8 mouse cellular contexts compared by ENCODE assay signal in genomic region chr17:74338937-74339804, GRCm38 (mm10). TPM values are rescaled to one million over a fixed set of nuclear protein-coding genes. Genes with fewer than 3 reads are reported as not detected.
DNase-seq lines count a peak whose midpoint lies in the region; ATAC-seq and TF ChIP-seq lines count a peak whose summit lies in the region.

TSS of gene Spast (plus strand) at chr17:74338987.

- H3K36me3 ChIP-seq in forebrain, embryonic 10.5 days (replicated peaks): peaks cover 19% of the 10 kb centered on the region
- H3K36me3 ChIP-seq in heart, embryonic 14.5 days (ENCODE audit: control insufficient read depth, insufficient read depth, low read length): no peaks in the 10 kb centered on the region
- H3K36me3 ChIP-seq in liver, embryonic 16.5 days (ENCODE audit: control insufficient read depth, insufficient read depth): no peaks in the 10 kb centered on the region
- no peaks in the 10 kb centered on the region for H3K36me3 ChIP-seq in neural tube, embryonic 11.5 days (ENCODE audit: control insufficient read depth, insufficient read depth, low read length)
- H3K36me3 ChIP-seq in stomach, embryonic 15.5 days: no peaks in the 10 kb centered on the region

- H3K27me3 ChIP-seq in forebrain, embryonic 10.5 days (ENCODE audit: poor library complexity, severe bottlenecking): no peaks in the 10 kb centered on the region
- H3K27me3 ChIP-seq in heart, embryonic 14.5 days (ENCODE audit: control insufficient read depth, insufficient read depth, low read length): no peaks in the 10 kb centered on the region
- no peaks in the 10 kb centered on the region for H3K27me3 ChIP-seq in liver, embryonic 16.5 days (ENCODE audit: control insufficient read depth, insufficient read depth, low read depth, low read length)
- H3K27me3 ChIP-seq in neural tube, embryonic 11.5 days (ENCODE audit: control insufficient read depth, insufficient read depth, low read length): no peaks in the 10 kb centered on the region
- H3K27me3 ChIP-seq in stomach, embryonic 15.5 days (replicated peaks): no peaks in the 10 kb centered on the region

- peak within 1 kb of the TSS; percentile 100 for H3K4me3 ChIP-seq in bone marrow macrophage, adult 2 months (ENCODE audit: insufficient read depth, low read length)
- H3K4me3 ChIP-seq in forebrain, embryonic 10.5 days: peak within 1 kb of the TSS; percentile 96
- H3K4me3 ChIP-seq in heart, embryonic 14.5 days (ENCODE audit: control insufficient read depth in 1 of 2, insufficient read depth in 1 of 2, low read depth in 1 of 2, low read length in 2 of 2): peak within 1 kb of the TSS; percentile 71 to 92
- peak within 1 kb of the TSS; percentile 94 for H3K4me3 ChIP-seq in liver, embryonic 16.5 days (ENCODE audit: low read depth, low read length)
- peak within 1 kb of the TSS; percentile 97 for H3K4me3 ChIP-seq in neural tube, embryonic 11.5 days (ENCODE audit: low read depth, low read length)
- peak within 1 kb of the TSS; percentile 96 for H3K4me3 ChIP-seq in stomach, embryonic 15.5 days (replicated peaks)

- peak; percentile 86 for ATAC-seq in heart, embryonic 14.5 days (ENCODE audit: insufficient number of reproducible peaks, insufficient read depth, low FRiP score, low read depth)
- peak; percentile 84 for ATAC-seq in liver, embryonic 16.5 days (ENCODE audit: low read depth)
- peak; percentile 77 for ATAC-seq in neural tube, embryonic 11.5 days (ENCODE audit: insufficient read depth, low FRiP score, low TSS enrichment)
- peak; percentile 88 for ATAC-seq in stomach, embryonic 15.5 days (ENCODE audit: insufficient read depth, low FRiP score, low read depth)

- DNase-seq in CD4-positive, CD25-positive, alpha-beta regulatory T cell, adult 2 months (ENCODE audit: low read depth, low spot score): peak; percentile 70
- peak; percentile 69 for DNase-seq in forebrain, embryonic 10.5 days (ENCODE audit: extremely low spot score, low spot score)
- DNase-seq in kidney, postnatal 10 days: peak; percentile 85
- peak; percentile 72 for DNase-seq in neural tube, embryonic 11.5 days (ENCODE audit: low spot score)

- H3K9ac ChIP-seq in heart, embryonic 14.5 days (ENCODE audit: low read length): peak within 1 kb of the TSS; percentile 90
- peak within 1 kb of the TSS; percentile 98 for H3K9ac ChIP-seq in liver, embryonic 16.5 days (ENCODE audit: low read depth, low read length)
- H3K9ac ChIP-seq in neural tube, embryonic 11.5 days (ENCODE audit: low read length): peak within 1 kb of the TSS; percentile 97
- peak within 1 kb of the TSS; percentile 88 for H3K9ac ChIP-seq in stomach, embryonic 15.5 days

- peak within 1 kb of the TSS; percentile 77 for H3K4me2 ChIP-seq in heart, embryonic 14.5 days (ENCODE audit: low read length)
- peak within 1 kb of the TSS; percentile 75 for H3K4me2 ChIP-seq in liver, embryonic 16.5 days (ENCODE audit: low read depth, low read length)
- peak within 1 kb of the TSS; percentile 60 for H3K4me2 ChIP-seq in neural tube, embryonic 11.5 days (ENCODE audit: low read depth)
- peak within 1 kb of the TSS; percentile 60 for H3K4me2 ChIP-seq in stomach, embryonic 15.5 days

- H3K4me1 ChIP-seq in bone marrow macrophage, adult 2 months (ENCODE audit: control insufficient read depth, insufficient read depth, low read length): peaks cover 22% of the 10 kb centered on the region
- H3K4me1 ChIP-seq in forebrain, embryonic 10.5 days: peaks cover 37% of the 10 kb centered on the region
- peaks cover 2 to 22% of the 10 kb centered on the region in 2 experiments; a peak in 3 of 4 replicates for H3K4me1 ChIP-seq in heart, embryonic 14.5 days (ENCODE audit: control insufficient read depth in 2 of 2, insufficient read depth in 2 of 2, low read length in 2 of 2)
- H3K4me1 ChIP-seq in liver, embryonic 16.5 days (ENCODE audit: control insufficient read depth, low read depth, low read length): peaks cover 29% of the 10 kb centered on the region
- H3K4me1 ChIP-seq in neural tube, embryonic 11.5 days (ENCODE audit: control insufficient read depth, insufficient read depth, low read length): peaks cover 11% of the 10 kb centered on the region; the same call in 1 of the 2 replicates
- peaks cover 10% of the 10 kb centered on the region; the same call in 1 of the 2 replicates for H3K4me1 ChIP-seq in stomach, embryonic 15.5 days

- TF ChIP-seq CTCF in bone marrow macrophage, adult 2 months (IDR thresholded peaks at IDR 0.05; ENCODE audit: low read depth, low read length): no peak

- no peaks in the 10 kb centered on the region; the same call in 1 of the 2 replicates for H3K9me3 ChIP-seq in forebrain, embryonic 10.5 days
- no peaks in the 10 kb centered on the region for H3K9me3 ChIP-seq in heart, embryonic 14.5 days (ENCODE audit: control insufficient read depth, low read length)
- no peaks in the 10 kb centered on the region for H3K9me3 ChIP-seq in liver, embryonic 16.5 days (replicated peaks; ENCODE audit: control insufficient read depth, low read length)
- no peaks in the 10 kb centered on the region for H3K9me3 ChIP-seq in neural tube, embryonic 11.5 days (ENCODE audit: control insufficient read depth, low read length)
- no peaks in the 10 kb centered on the region for H3K9me3 ChIP-seq in stomach, embryonic 15.5 days

- 0 out of 2 replicates have a peak, but pooled peaks have one; percentile 41 for TF ChIP-seq POLR2A in bone marrow macrophage, adult 2 months (IDR thresholded peaks at IDR 0.05; ENCODE audit: borderline replicate concordance, low read depth, low read length)

- WGBS in forebrain, embryonic 10.5 days: 0% methylated on average over 68 of the region's 90 CpGs
- WGBS in heart, embryonic 14.5 days: under 1% methylated on average over 83 of the region's 90 CpGs
- under 1% methylated on average over 68 of the region's 90 CpGs for WGBS in liver, embryonic 16.5 days (ENCODE audit: insufficient replicate concordance)
- WGBS in neural tube, embryonic 11.5 days: under 1% methylated on average over 48 of the region's 90 CpGs
- under 1% methylated on average over 85 of the region's 90 CpGs for WGBS in stomach, embryonic 15.5 days

- peak within 1 kb of the TSS; percentile 81 for H3K27ac ChIP-seq in bone marrow macrophage, adult 2 months (ENCODE audit: insufficient read depth, low read depth, low read length)
- H3K27ac ChIP-seq in forebrain, embryonic 10.5 days: peak within 1 kb of the TSS; percentile 97
- peak within 1 kb of the TSS; percentile 81 to 98 for H3K27ac ChIP-seq in heart, embryonic 14.5 days (replicated peaks in 1 of 2; ENCODE audit: control insufficient read depth in 1 of 2, insufficient read depth in 1 of 2, low read depth in 2 of 2, low read length in 2 of 2)
- peak within 1 kb of the TSS; percentile 93 for H3K27ac ChIP-seq in liver, embryonic 16.5 days (ENCODE audit: low read length)
- peak within 1 kb of the TSS; percentile 97 for H3K27ac ChIP-seq in neural tube, embryonic 11.5 days (ENCODE audit: low read depth, low read length)
- H3K27ac ChIP-seq in stomach, embryonic 15.5 days: peak within 1 kb of the TSS; percentile 98

RNA-seq across cellular contexts. Expression of gene Spast, which starts in this region (rescaled TPM):
- polyA plus RNA-seq in bone marrow macrophage, adult 2 months (2012; ENCODE audit: insufficient read depth, insufficient read length, missing spikeins): 24.0 and 26.9 TPM in 2 replicates
- polyA plus RNA-seq in forebrain, embryonic 10.5 days (2016; fragmentation: Nextera tagmentation; extraction: Ambion mirVana): 12.6 and 12.7 TPM in 2 replicates
- 20.1 and 21.4 TPM in 2 replicates for polyA plus RNA-seq in heart, embryonic 14.5 days (2014; fragmentation: Nextera tagmentation; extraction: Ambion mirVana)
- polyA plus RNA-seq in liver, embryonic 16.5 days (2015; fragmentation: Nextera tagmentation; extraction: Ambion mirVana): 4.2 and 4.3 TPM in 2 replicates
- polyA plus RNA-seq in neural tube, embryonic 11.5 days (2014; fragmentation: Nextera tagmentation; extraction: Ambion mirVana): 48.9 and 49.3 TPM in 2 replicates
- polyA plus RNA-seq in stomach, embryonic 15.5 days (2015; fragmentation: Nextera tagmentation; extraction: Ambion mirVana): 15.9 and 16.9 TPM in 2 replicates

Comparison
In these comparisons a context has a peak if more than half of its experiments do, and no peak if none do; other contexts are left out.
1. Peak in every context shown above with its lines: DNase-seq, ATAC-seq, H3K4me3 ChIP-seq and H3K27ac ChIP-seq.